Mouse (Mus musculus) heart, postnatal 0 days (tissue): ENCODE measurements at regions not wholly inside any gene's neighbourhood (a gene's known extent, or its start where the extent isn't known, plus 50 kb on each side); places are given as distances from the start of the nearest gene placed in this dataset.

Experiments
- ATAC-seq: fragments of 200-750 bp; cut with Nextera tagmentation; 2 replicates; pipeline ENCODE4 v1.8.0; 2017; ENCODE audit warnings: low read depth, moderate number of reproducible peaks, moderate library complexity; ENCODE audit not compliant: insufficient read depth
- DNase-seq: peaks from one replicate; pipeline ENCODE4 v3.0.0-alpha.2; 2016; ENCODE audit warnings: low spot score
- H3K27ac ChIP-seq: fragments of 300-500 bp; sonication (generic); 2 replicates; pipeline ENCODE4 v1.5.1; 2014; ENCODE audit warnings: low read depth, mild to moderate bottlenecking
- H3K27me3 ChIP-seq: fragments of 300-500 bp; sonication (generic); 2 replicates; pipeline ENCODE4 v1.6.1; 2014; ENCODE audit warnings: low read length, mixed read lengths; ENCODE audit not compliant: control insufficient read depth, insufficient read depth
- H3K36me3 ChIP-seq: fragments of 300-500 bp; sonication (generic); replicated peaks from 2 replicates; pipeline ENCODE4 v1.6.1; 2014; ENCODE audit warnings: low read length, mixed read lengths; ENCODE audit not compliant: control insufficient read depth, insufficient read depth
- H3K4me1 ChIP-seq: fragments of 300-500 bp; sonication (generic); 2 replicates; pipeline ENCODE4 v1.6.1; 2014; ENCODE audit warnings: antibody characterized with exemption; ENCODE audit not compliant: control insufficient read depth, insufficient read depth
- H3K4me2 ChIP-seq: fragments of 300-500 bp; sonication (generic); 2 replicates; pipeline ENCODE4 v1.6.1; 2014; ENCODE audit warnings: low read depth, mild to moderate bottlenecking, low read length, moderate library complexity
- H3K4me3 ChIP-seq: fragments of 300-500 bp; sonication (generic); 2 replicates; pipeline ENCODE4 v1.5.1; 2014; ENCODE audit warnings: low read depth, low read length
- H3K9ac ChIP-seq: fragments of 300-500 bp; sonication (generic); replicated peaks from 2 replicates; pipeline ENCODE4 v1.6.1; 2014; ENCODE audit warnings: low read depth, low read length, mixed read lengths
- H3K9me3 ChIP-seq: fragments of 300-500 bp; sonication (generic); replicated peaks from 2 replicates; pipeline ENCODE4 v1.6.1; 2016; ENCODE audit warnings: low read length; ENCODE audit not compliant: control insufficient read depth
- CTCF ChIP-seq: IDR thresholded peaks from 2 replicates; pipeline ENCODE4 v1.5.1; 2016; ENCODE audit warnings: antibody characterized with exemption, control low read depth, low read depth
- EP300 ChIP-seq: IDR thresholded peaks from 2 replicates; pipeline ENCODE4 v1.6.1; 2016; ENCODE audit warnings: antibody characterized with exemption, low read depth
- WGBS: fragments of 180-500 bp; shearing (Covaris S2); extraction: QIAGEN DNeasy Blood & Tissue Kit; methylation state at CpG from one replicate; pipeline ENCODE4 v1.1.7; 2014; 5-methylcytosine and 5-hydroxymethylcytosine counted together

GRCm38 (mm10) chr10:67439844-67440243 is 95.4 kb upstream of the Egr2 start:
- 82% methylated on average over 5 of the region's 5 CpGs for WGBS
- DNase-seq, result no peak
- TF ChIP-seq EP300, result no peak
- TF ChIP-seq CTCF, result no peak
- Histone ChIP-seq H3K36me3 (no peaks in the 10 kb centered on the region), H3K4me3 (no peak overlapping the region), H3K27me3 (no peaks in the 10 kb centered on the region), H3K4me2 (no peak overlapping the region), H3K9ac (no peak overlapping the region), H3K4me1 (no peaks in the 10 kb centered on the region), H3K27ac (no peak overlapping the region), H3K9me3 (no peaks in the 10 kb centered on the region)
- ATAC-seq, result no peak

GRCm38 (mm10) chr10:67441243-67441642 is 94.0 kb upstream of the Egr2 start:
- Histone ChIP-seq H3K4me2 (no peak overlapping the region), H3K9me3 (no peaks in the 10 kb centered on the region), H3K27ac (no peak overlapping the region), H3K4me3 (no peak overlapping the region), H3K4me1 (no peaks in the 10 kb centered on the region), H3K9ac (no peak overlapping the region), H3K27me3 (no peaks in the 10 kb centered on the region), H3K36me3 (no peaks in the 10 kb centered on the region)
- no peak for ATAC-seq
- 45% methylated on average over 7 of the region's 7 CpGs for WGBS
- DNase-seq, result no peak
- no peak for TF ChIP-seq CTCF
- no peak for TF ChIP-seq EP300

- Histone ChIP-seq H3K4me3 (no peak overlapping the region), H3K9me3 (no peaks in the 10 kb centered on the region), H3K9ac (no peak overlapping the region), H3K4me1 (no peaks in the 10 kb centered on the region), H3K27ac (no peak overlapping the region), H3K4me2 (no peak overlapping the region), H3K27me3 (no peaks in the 10 kb centered on the region), H3K36me3 (no peaks in the 10 kb centered on the region)
- TF ChIP-seq CTCF (no peak), EP300 (no peak)
- ATAC-seq (no peak), DNase-seq (no peak)
- 82% methylated on average over 6 of the region's 6 CpGs for WGBS
Observed at GRCm38 (mm10) chr10:67448875-67449274, 86.4 kb upstream of the Egr2 start.

- H3K4me1 ChIP-seq, result 0 out of 2 replicates have a peak, but pooled peaks cover 2% of the 10 kb centered on the region
- no peaks in the 10 kb centered on the region for H3K27me3 ChIP-seq
- H3K4me2 ChIP-seq, result no peak overlapping the region
- no peaks in the 10 kb centered on the region for H3K36me3 ChIP-seq
- no peak overlapping the region for H3K9ac ChIP-seq
- H3K9me3 ChIP-seq, result no peaks in the 10 kb centered on the region
- no peak overlapping the region for H3K27ac ChIP-seq
- H3K4me3 ChIP-seq, result no peak overlapping the region
- 63% methylated on average over 7 of the region's 7 CpGs for WGBS
- DNase-seq, result no peak
- no peak for ATAC-seq
- TF ChIP-seq EP300 (no peak), CTCF (no peak)
Observed at GRCm38 (mm10) chr10:67454149-67454548, 81.1 kb upstream of the Egr2 start.

- TF ChIP-seq CTCF (no peak), EP300 (no peak)
- Histone ChIP-seq H3K4me1 (0 out of 2 replicates have a peak, but pooled peaks cover 2% of the 10 kb centered on the region), H3K9me3 (no peaks in the 10 kb centered on the region), H3K4me3 (0 out of 2 replicates have a peak overlapping the region, but pooled peaks have one; percentile 3), H3K27me3 (no peaks in the 10 kb centered on the region), H3K4me2 (peak overlapping the region; percentile 31; the same call in 1 of the 2 replicates), H3K27ac (no peak overlapping the region), H3K9ac (no peak overlapping the region), H3K36me3 (no peaks in the 10 kb centered on the region)
- no peak for DNase-seq
- no peak for ATAC-seq
- 21% methylated on average over 22 of the region's 22 CpGs for WGBS
Observed at GRCm38 (mm10) chr10:67458447-67459272, 76.6 kb upstream of the Egr2 start.
